ENCODE assay signal across 19 mouse cellular contexts in the genomic region with DNA sequence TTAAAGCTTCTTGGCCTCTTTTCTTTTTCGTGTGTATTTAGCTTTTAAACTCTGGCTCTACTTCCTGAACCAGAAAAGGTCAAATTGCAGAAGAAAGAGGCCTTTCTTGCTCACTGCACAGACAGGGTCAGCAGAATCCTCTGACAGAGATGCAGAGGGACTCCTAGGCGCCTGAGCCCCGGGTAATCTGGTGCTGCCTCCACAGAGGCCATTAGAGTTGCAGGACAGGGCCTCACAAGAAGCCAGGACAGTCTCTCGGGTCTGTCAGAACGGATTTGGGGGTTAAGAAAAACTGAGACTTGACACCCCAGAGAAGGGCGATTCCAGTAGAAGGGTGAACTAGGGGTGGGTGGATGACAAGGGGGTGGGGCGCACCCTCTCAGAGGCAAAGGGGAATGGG. TPM values are rescaled to one million over a fixed set of nuclear protein-coding genes. Genes with fewer than 3 reads are reported as not detected.
DNase-seq lines count a peak whose midpoint lies in the region; ATAC-seq and TF ChIP-seq lines count a peak whose summit lies in the region.
"Had no signal": no experiment of that assay in that cellular context is flagged by ENCODE, and none has a peak within 500 bp of the region (broad histone marks: within the 10 kb centered on the region; RNA-seq: fewer than 3 reads in every experiment).

No protein-coding gene starts in this region.

- no peaks in the 10 kb centered on the region for H3K36me3 ChIP-seq in stomach, embryonic 14.5 days (ENCODE audit: control insufficient read depth, insufficient read depth, low read length)
- no peaks in the 10 kb centered on the region for H3K36me3 ChIP-seq in stomach, postnatal 0 days (ENCODE audit: control insufficient read depth, insufficient read depth, low read length)
- H3K36me3 ChIP-seq: forebrain, embryonic 10.5 days; hindbrain, embryonic 12.5 days; liver, embryonic 15.5 days had no signal

- no peak for ATAC-seq in stomach, embryonic 14.5 days (ENCODE audit: insufficient number of reproducible peaks, insufficient read depth, low FRiP score, low read depth)
- ATAC-seq in stomach, postnatal 0 days (ENCODE audit: low FRiP score, low TSS enrichment): no peak

- TF ChIP-seq EP300 in stomach, postnatal 0 days (optimal IDR thresholded peaks at IDR 0.05): no peak

- intact Hi-C loops in heart, postnatal 14 days (cut with DNase I): no loop called here

- no peaks in the 10 kb centered on the region for H3K27me3 ChIP-seq in stomach, embryonic 14.5 days (ENCODE audit: control insufficient read depth, insufficient read depth, low read length)
- no peaks in the 10 kb centered on the region for H3K27me3 ChIP-seq in stomach, postnatal 0 days (ENCODE audit: control insufficient read depth, insufficient read depth, low read length)
- H3K27me3 ChIP-seq: hindbrain, embryonic 12.5 days; liver, embryonic 15.5 days had no signal

- no peak overlapping the region for H3K4me3 ChIP-seq in stomach, embryonic 14.5 days (ENCODE audit: low read depth, low read length)
- H3K4me3 ChIP-seq in stomach, postnatal 0 days (ENCODE audit: low read depth, low read length): no peak overlapping the region
- H3K4me3 ChIP-seq: forebrain, embryonic 10.5 days; hindbrain, embryonic 12.5 days; layer of hippocampus, adult 2 months; liver, embryonic 15.5 days had no signal

- no peaks in the 10 kb centered on the region for H3K9me3 ChIP-seq in stomach, embryonic 14.5 days (ENCODE audit: control insufficient read depth, low read depth, low read length)
- no peaks in the 10 kb centered on the region for H3K9me3 ChIP-seq in stomach, postnatal 0 days (ENCODE audit: control insufficient read depth, low read length)
- H3K9me3 ChIP-seq: forebrain, embryonic 10.5 days; hindbrain, embryonic 12.5 days; liver, embryonic 15.5 days had no signal

- H3K27ac ChIP-seq in stomach, embryonic 14.5 days (ENCODE audit: low read length): 0 out of 2 replicates have a peak overlapping the region, but pooled peaks have one; percentile 1
- no peak overlapping the region for H3K27ac ChIP-seq in stomach, postnatal 0 days (replicated peaks)
- H3K27ac ChIP-seq: forebrain, embryonic 10.5 days; hindbrain, embryonic 12.5 days; layer of hippocampus, adult 2 months; liver, embryonic 15.5 days had no signal

- H3K4me2 ChIP-seq in stomach, embryonic 14.5 days (replicated peaks; ENCODE audit: low read depth, low read length): no peak overlapping the region
- no peak overlapping the region for H3K4me2 ChIP-seq in stomach, postnatal 0 days (replicated peaks; ENCODE audit: low read depth)
- H3K4me2 ChIP-seq: hindbrain, embryonic 12.5 days; liver, embryonic 15.5 days had no signal

- no peak overlapping the region for H3K9ac ChIP-seq in stomach, embryonic 14.5 days (replicated peaks; ENCODE audit: low read depth, low read length)
- no peak overlapping the region for H3K9ac ChIP-seq in stomach, postnatal 0 days (ENCODE audit: low read length)
- H3K9ac ChIP-seq: hindbrain, embryonic 12.5 days; liver, embryonic 15.5 days had no signal

- no peak for TF ChIP-seq CTCF in stomach, postnatal 0 days (IDR thresholded peaks at IDR 0.05; ENCODE audit: low read depth)

- 0 out of 2 replicates have a peak, but pooled peaks cover 5% of the 10 kb centered on the region for H3K4me1 ChIP-seq in stomach, embryonic 14.5 days (ENCODE audit: control insufficient read depth, insufficient read depth, low read length)
- no peaks in the 10 kb centered on the region for H3K4me1 ChIP-seq in stomach, postnatal 0 days (replicated peaks; ENCODE audit: control insufficient read depth, insufficient read depth)
- H3K4me1 ChIP-seq: forebrain, embryonic 10.5 days; hindbrain, embryonic 12.5 days; liver, embryonic 15.5 days had no signal

- 59% methylated on average over 7 of the region's 7 CpGs for WGBS in stomach, embryonic 14.5 days
- WGBS in stomach, postnatal 0 days: 57% methylated on average over 7 of the region's 7 CpGs

- peak; percentile 56 for DNase-seq in heart, adult 11 months
- no peak for DNase-seq in heart, postnatal 14 days
- no peak for DNase-seq in stomach, postnatal 0 days (ENCODE audit: low spot score)
- peak; percentile 35 to 45 for DNase-seq in kidney, postnatal 4 days
- no peak for DNase-seq in urinary bladder, adult 2 months (ENCODE audit: low spot score)
- DNase-seq in urinary bladder, postnatal 4 days (ENCODE audit: low spot score in 2 of 2): no peak
- DNase-seq in cerebellum, postnatal 10 days: no peak
- DNase-seq: cerebellum, adult 11 months; cerebellum, postnatal 25 days; gastrocnemius, postnatal 10 days; midbrain, embryonic 14.5 days; thymus, postnatal 14 days had no signal

RNA-seq across cellular contexts. Expression of a gene that starts 42.6 kb away (rescaled TPM):
- 10 to 100 TPM; 11.5 to 12.9 TPM for total RNA-seq in heart, postnatal 14 days (2021)
- polyA plus RNA-seq in stomach, embryonic 14.5 days (2014; fragmentation: Nextera tagmentation; extraction: Ambion mirVana): 7.6 and 8.8 TPM in 2 replicates
- 3.5 and 3.8 TPM in 2 replicates for polyA plus RNA-seq in stomach, postnatal 0 days (2015; fragmentation: Nextera tagmentation; extraction: Ambion mirVana)
- 2.4 and 3.1 TPM in 2 replicates for polyA plus RNA-seq in urinary bladder, adult 2 months (2012; rRNA removed)

RNA-seq across cellular contexts. Expression of a gene that starts 42.9 kb away (rescaled TPM):
- total RNA-seq in heart, postnatal 14 days (2021): 1 to 10 TPM; 2.8 to 3.8 TPM
- 0.12 and 0.95 TPM in 2 replicates for polyA plus RNA-seq in stomach, embryonic 14.5 days (2014; fragmentation: Nextera tagmentation; extraction: Ambion mirVana)
- 0.22 and 0.24 TPM in 2 replicates for polyA plus RNA-seq in stomach, postnatal 0 days (2015; fragmentation: Nextera tagmentation; extraction: Ambion mirVana)
- polyA plus RNA-seq in urinary bladder, adult 2 months (2012; rRNA removed): 0.15 and 0.28 TPM in 2 replicates
- total RNA-seq: left cerebral cortex, adult 18-20 months had no signal
- polyA plus RNA-seq: forebrain, embryonic 10.5 days; limb, embryonic 11.5 days; liver, embryonic 15.5 days had no signal

Comparison
In these comparisons a context has a peak if more than half of its experiments do, and no peak if none do; other contexts are left out.
1. DNase-seq: peak in heart, adult 11 months (single experiment) and kidney, postnatal 4 days (2 of 2); none in heart, postnatal 14 days (0 of 2), stomach, postnatal 0 days (single experiment), urinary bladder, adult 2 months (single experiment), urinary bladder, postnatal 4 days (0 of 2) and cerebellum, postnatal 10 days (0 of 2).